Mouse (Mus musculus) urinary bladder, postnatal 36 days (tissue): Measurements from ENCODE around the gene Fam102a.
A peak's percentile ranks its signal among the peaks of the same experiment; 100 is the strongest.

Experiments used
- DNase-seq, 2 experiments: peaks; one replicate each; pipeline ENCODE4 v3.0.0; 2022; ENCODE audit warnings: low spot score in 2 of 2, mixed read lengths in 1 of 2

The Fam102a gene

GRCm38 (mm10) chr2:32608141-32608777 lies 73.1 kb downstream of the Fam102a start:
- peak; percentile 53 to 79 for DNase-seq

GRCm38 (mm10) chr2:32608778-32609435 lies 73.8 kb downstream of the Fam102a start:
- no peak for DNase-seq

GRCm38 (mm10) chr2:32610610-32611229 lies 75.6 kb downstream of the Fam102a start:
- DNase-seq, result peak in 1 of 2 experiments; percentile 47

GRCm38 (mm10) chr2:32612274-32612673 lies 77.1 kb downstream of the Fam102a start:
- no peak for DNase-seq

GRCm38 (mm10) chr2:32617109-32617508 lies 82.0 kb downstream of the Fam102a start:
- no peak for DNase-seq

GRCm38 (mm10) chr2:32617601-32618000 lies 82.5 kb downstream of the Fam102a start:
- no peak for DNase-seq

GRCm38 (mm10) chr2:32618051-32618450 lies 82.9 kb downstream of the Fam102a start:
- no peak for DNase-seq
